Mouse (Mus musculus) midbrain, embryonic 16.5 days (tissue): ENCODE measurements around the gene Il4i1. TPM values are rescaled to one million over a fixed set of nuclear protein-coding genes. Genes with fewer than 3 reads are reported as not detected.
A peak's percentile ranks its signal among the peaks of the same experiment; 100 is the strongest.

Source experiments
- ATAC-seq: fragments of 200-750 bp; cut with Nextera tagmentation; 2 replicates; pipeline ENCODE4 v1.8.0; 2017; ENCODE audit warnings: moderate TSS enrichment
- H3K27ac ChIP-seq: fragments of 300-500 bp; sonication (generic); 2 replicates; pipeline ENCODE4 v1.5.1; 2014; ENCODE audit warnings: mild to moderate bottlenecking, low read length, mixed read lengths
- H3K27me3 ChIP-seq: fragments of 300-500 bp; sonication (generic); 2 replicates; pipeline ENCODE4 v1.6.1; 2014; ENCODE audit warnings: low read depth, low read length, mixed read lengths; ENCODE audit not compliant: control insufficient read depth, insufficient read depth
- H3K36me3 ChIP-seq: fragments of 300-500 bp; sonication (generic); 2 replicates; pipeline ENCODE4 v1.6.1; 2014; ENCODE audit warnings: mild to moderate bottlenecking, low read length, moderate library complexity, mixed read lengths; ENCODE audit not compliant: control insufficient read depth, insufficient read depth
- H3K4me1 ChIP-seq: fragments of 300-500 bp; sonication (generic); 2 replicates; pipeline ENCODE4 v1.6.1; 2014; ENCODE audit warnings: mild to moderate bottlenecking, low read length, mixed read lengths; ENCODE audit not compliant: control insufficient read depth, insufficient read depth
- H3K4me2 ChIP-seq: fragments of 300-500 bp; sonication (generic); 2 replicates; pipeline ENCODE4 v1.6.1; 2014; ENCODE audit warnings: mild to moderate bottlenecking, low read length, mixed read lengths
- H3K4me3 ChIP-seq: fragments of 300-500 bp; sonication (generic); 2 replicates; pipeline ENCODE4 v1.5.1; 2014; ENCODE audit warnings: low read depth, mild to moderate bottlenecking, low read length, moderate library complexity, mixed read lengths
- H3K9ac ChIP-seq: fragments of 300-500 bp; sonication (generic); 2 replicates; pipeline ENCODE4 v1.6.1; 2014; ENCODE audit warnings: low read depth, low read length, mixed read lengths
- H3K9me3 ChIP-seq: fragments of 300-500 bp; sonication (generic); replicated peaks from 2 replicates; pipeline ENCODE4 v1.6.1; 2014; ENCODE audit warnings: mild to moderate bottlenecking, low read length, mixed read lengths; ENCODE audit not compliant: control insufficient read depth, poor library complexity, severe bottlenecking
- WGBS: fragments of 180-500 bp; shearing (Covaris S2); extraction: QIAGEN DNeasy Blood & Tissue Kit; methylation state at CpG from one replicate; pipeline ENCODE4 v1.1.7; 2014; 5-methylcytosine and 5-hydroxymethylcytosine counted together
- polyA plus RNA-seq: library from polyadenylated mRNA; unstranded; fragments of >200 nt; fragmentation: Nextera tagmentation; extraction: Ambion mirVana; gene quantifications from 2 replicates; pipeline ENCODE4 v1.2.1, GENCODE M21; 2015

Gene Il4i1
- polyA plus RNA-seq, 1 experiment from 2014 or later, result 1.0 TPM

DNA sequence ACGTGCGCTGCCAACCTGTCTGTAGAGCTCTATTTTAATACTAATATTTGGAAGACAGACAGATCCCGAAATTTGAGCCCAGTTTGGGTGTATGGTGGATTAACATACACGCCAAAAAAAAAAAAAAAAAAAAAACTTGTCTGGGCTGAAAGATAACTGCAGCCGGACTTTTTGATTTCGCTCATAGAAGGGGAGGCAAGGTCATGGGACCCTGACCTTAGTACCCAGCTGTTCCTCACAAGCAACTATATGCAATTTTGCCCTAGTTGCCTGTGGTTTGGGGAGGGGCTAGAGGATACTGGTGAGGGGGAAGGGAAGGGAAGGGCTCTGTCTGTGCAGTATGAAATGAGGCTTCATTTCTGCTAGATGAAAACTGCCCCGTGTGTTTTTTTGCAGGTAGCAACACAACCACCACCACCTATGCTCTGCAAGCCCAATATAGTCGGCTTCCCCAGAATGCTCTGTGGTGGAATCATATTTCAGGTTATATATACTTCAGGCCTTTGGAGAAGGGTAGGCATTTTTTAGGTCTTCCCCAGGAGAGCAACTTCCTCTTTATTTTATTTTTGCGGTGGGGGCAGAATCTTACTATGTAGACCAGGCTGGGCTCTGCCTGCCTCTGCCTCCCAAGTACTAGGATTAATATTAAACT, 40.2 kb downstream of the Il4i1 start:
- H3K4me3 ChIP-seq, result peak overlapping the region; percentile 78
- H3K4me1 ChIP-seq, result peaks cover 28% of the 10 kb centered on the region
- H3K27me3 ChIP-seq, result no peaks in the 10 kb centered on the region
- H3K27ac ChIP-seq, result peak overlapping the region; percentile 96
- peaks cover 6% of the 10 kb centered on the region; the same call in 1 of the 2 replicates for H3K36me3 ChIP-seq
- peak; percentile 7; the same call in 1 of the 2 replicates for ATAC-seq
- H3K9ac ChIP-seq, result no peak overlapping the region; the same call in 1 of the 2 replicates
- peak overlapping the region; percentile 70 for H3K4me2 ChIP-seq
- WGBS, result 71% methylated on average over 9 of the region's 9 CpGs
- no peaks in the 10 kb centered on the region for H3K9me3 ChIP-seq

DNA sequence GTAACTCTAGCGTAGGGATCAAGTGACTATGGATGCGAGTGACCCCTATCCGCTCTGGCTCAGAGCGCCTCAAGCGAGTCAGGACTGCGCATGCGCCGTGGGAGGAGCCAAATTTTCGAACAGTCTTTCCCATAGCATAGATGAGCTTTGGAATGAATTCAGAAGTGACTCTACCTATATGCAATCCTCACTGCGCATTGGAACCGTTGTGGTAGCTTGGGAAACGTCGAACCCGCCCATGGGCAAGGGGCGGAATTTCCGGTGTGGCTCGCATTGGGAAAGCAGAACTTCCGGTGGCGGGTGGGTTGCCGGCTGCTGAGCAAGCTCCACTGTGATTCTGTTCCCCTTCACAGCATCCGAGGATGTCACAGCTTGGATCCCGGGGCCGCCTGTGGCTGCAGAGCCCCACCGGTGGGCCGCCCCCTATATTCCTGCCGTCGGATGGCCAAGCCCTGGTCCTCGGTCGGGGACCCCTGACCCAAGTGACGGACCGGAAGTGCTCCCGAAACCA, 40.9 kb downstream of the Il4i1 start, which contains the start of gene Pnkp:
Gene Pnkp, plus strand, starts transcription at position 98 of the 511 bp plus-strand sequence.
- WGBS, result under 1% methylated on average over 32 of the region's 32 CpGs
- Histone ChIP-seq H3K9ac (peak within 1 kb of the TSS; percentile 84), H3K27ac (peak within 1 kb of the TSS; percentile 96), H3K36me3 (peaks cover 9% of the 10 kb centered on the region; the same call in 1 of the 2 replicates), H3K4me3 (peak within 1 kb of the TSS; percentile 78), H3K9me3 (no peaks in the 10 kb centered on the region), H3K4me1 (peaks cover 28% of the 10 kb centered on the region), H3K4me2 (peak within 1 kb of the TSS; percentile 70), H3K27me3 (no peaks in the 10 kb centered on the region)
- ATAC-seq, result peak; percentile 77

DNA sequence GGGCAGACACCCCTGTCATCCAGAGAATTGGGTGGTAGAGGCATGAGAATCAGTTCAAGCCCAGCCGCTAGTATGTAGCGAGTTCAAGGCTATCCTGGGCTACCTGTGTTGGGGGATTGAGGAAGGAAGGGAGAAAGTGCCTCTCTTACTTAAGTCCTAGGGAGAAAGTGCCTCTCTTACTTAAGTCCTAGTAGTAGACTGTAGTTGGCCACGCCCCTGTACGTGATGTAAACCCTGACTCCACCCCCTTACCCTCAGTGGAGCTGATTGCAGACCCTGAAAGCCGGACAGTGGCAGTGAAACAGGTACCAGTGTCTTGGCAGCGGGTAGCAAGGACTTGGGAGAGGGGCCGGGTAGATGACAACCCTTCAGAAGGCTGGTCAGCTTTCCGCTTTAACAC, 41.7 kb downstream of the Il4i1 start:
- Histone ChIP-seq H3K27ac (peak overlapping the region; percentile 96), H3K27me3 (no peaks in the 10 kb centered on the region), H3K36me3 (peaks cover 11% of the 10 kb centered on the region), H3K4me1 (peaks cover 28% of the 10 kb centered on the region), H3K4me2 (peak overlapping the region; percentile 70), H3K4me3 (peak overlapping the region; percentile 78), H3K9me3 (no peaks in the 10 kb centered on the region), H3K9ac (peak overlapping the region; percentile 84)
- ATAC-seq, result no peak
- WGBS, result 26% methylated on average over 8 of the region's 8 CpGs

DNA sequence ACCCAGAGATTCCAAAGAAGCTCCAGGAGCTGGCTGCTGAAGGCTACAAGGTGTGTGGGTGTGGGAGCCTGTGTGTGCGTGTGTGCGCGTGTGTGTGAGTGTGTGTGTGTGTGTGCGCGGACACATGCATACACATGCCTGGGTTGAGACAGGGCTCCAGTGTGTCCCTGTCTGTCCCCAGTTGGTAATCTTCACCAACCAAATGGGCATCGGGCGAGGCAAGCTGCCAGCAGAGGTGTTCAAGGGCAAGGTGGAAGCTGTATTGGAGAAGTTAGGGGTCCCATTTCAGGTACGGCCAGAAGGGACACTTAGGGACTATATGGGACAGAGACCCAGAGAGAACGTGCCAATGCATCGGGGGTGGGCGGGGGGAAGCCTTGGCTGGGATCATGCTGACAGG, 43.7 kb downstream of the Il4i1 start:
- ATAC-seq, result no peak
- no peaks in the 10 kb centered on the region for H3K27me3 ChIP-seq
- H3K9me3 ChIP-seq, result no peaks in the 10 kb centered on the region
- peaks cover 22% of the 10 kb centered on the region for H3K4me1 ChIP-seq
- H3K4me2 ChIP-seq, result no peak overlapping the region
- H3K36me3 ChIP-seq, result peaks cover 30% of the 10 kb centered on the region
- no peak overlapping the region for H3K9ac ChIP-seq
- no peak overlapping the region for H3K4me3 ChIP-seq
- 90% methylated on average over 11 of the region's 11 CpGs for WGBS
- H3K27ac ChIP-seq, result no peak overlapping the region

DNA sequence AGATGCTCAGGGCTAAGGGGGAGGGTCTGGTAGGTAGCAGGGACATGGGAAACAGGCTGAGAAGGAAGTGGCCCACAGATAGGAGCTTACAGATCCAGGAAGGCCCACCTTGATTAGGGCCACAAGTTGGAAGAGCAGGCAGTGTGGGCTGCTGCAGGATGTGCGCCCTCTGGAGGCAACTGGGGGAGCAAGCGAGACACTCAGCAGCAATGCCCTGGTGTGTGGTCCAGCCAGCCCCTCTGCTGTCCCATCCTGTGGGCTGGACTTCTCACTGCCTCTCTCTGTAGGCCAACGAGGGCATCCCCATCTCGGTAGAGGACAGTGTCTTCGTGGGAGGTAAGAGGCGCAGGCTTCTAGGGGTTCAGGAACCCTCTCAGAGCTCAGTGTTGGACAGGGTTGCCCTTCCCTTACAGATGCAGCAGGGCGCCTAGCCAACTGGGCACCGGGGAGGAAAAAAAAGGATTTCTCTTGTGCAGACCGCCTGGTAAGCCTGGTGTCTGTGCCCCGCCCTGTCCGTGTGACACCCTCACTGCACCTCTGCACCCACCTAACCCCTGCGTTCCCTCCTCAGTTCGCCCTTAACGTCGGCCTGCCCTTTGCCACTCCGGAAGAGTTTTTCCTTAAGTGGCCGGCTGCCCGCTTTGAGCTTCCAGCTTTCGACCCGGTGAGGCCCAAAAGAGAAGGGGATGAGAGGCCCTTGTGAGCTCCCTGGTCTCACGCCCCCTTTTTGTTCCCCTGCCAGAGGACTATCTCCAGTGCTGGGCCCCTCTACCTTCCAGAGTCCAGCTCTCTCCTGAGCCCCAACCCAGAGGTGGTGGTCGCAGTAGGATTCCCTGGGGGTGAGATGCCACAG, 44.6 kb downstream of the Il4i1 start:
- H3K4me1 ChIP-seq, result peaks cover 28% of the 10 kb centered on the region
- H3K9ac ChIP-seq, result no peak overlapping the region
- ATAC-seq, result no peak
- 51% methylated on average over 22 of the region's 22 CpGs for WGBS
- no peaks in the 10 kb centered on the region for H3K27me3 ChIP-seq
- H3K36me3 ChIP-seq, result peaks cover 36% of the 10 kb centered on the region
- peak overlapping the region; percentile 6; the same call in 1 of the 2 replicates for H3K27ac ChIP-seq
- no peak overlapping the region for H3K4me3 ChIP-seq
- H3K9me3 ChIP-seq, result no peaks in the 10 kb centered on the region
- H3K4me2 ChIP-seq, result no peak overlapping the region

DNA sequence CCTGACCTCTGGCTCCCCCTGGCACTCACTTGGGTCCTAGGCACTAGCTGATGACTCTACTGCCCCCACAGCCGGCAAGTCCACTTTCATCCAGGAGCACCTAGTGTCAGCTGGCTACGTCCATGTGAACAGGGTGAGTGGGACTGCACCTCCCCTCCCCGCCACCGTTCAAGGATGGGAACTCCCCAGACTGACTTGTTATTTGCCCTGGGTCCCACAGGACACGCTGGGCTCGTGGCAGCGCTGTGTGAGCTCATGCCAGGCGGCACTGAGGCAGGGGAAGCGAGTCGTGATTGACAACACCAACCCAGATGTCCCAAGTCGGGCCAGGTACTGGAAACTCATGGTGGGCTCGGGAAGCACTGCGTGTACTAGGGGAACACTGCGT, 45.2 kb downstream of the Il4i1 start:
- peaks cover 33% of the 10 kb centered on the region for H3K4me1 ChIP-seq
- no peak overlapping the region for H3K4me3 ChIP-seq
- H3K27ac ChIP-seq, result no peak overlapping the region
- H3K27me3 ChIP-seq, result no peaks in the 10 kb centered on the region
- no peak overlapping the region for H3K9ac ChIP-seq
- H3K4me2 ChIP-seq, result no peak overlapping the region
- 81% methylated on average over 14 of the region's 14 CpGs for WGBS
- no peaks in the 10 kb centered on the region for H3K9me3 ChIP-seq
- H3K36me3 ChIP-seq, result peaks cover 38% of the 10 kb centered on the region
- ATAC-seq, result no peak

DNA sequence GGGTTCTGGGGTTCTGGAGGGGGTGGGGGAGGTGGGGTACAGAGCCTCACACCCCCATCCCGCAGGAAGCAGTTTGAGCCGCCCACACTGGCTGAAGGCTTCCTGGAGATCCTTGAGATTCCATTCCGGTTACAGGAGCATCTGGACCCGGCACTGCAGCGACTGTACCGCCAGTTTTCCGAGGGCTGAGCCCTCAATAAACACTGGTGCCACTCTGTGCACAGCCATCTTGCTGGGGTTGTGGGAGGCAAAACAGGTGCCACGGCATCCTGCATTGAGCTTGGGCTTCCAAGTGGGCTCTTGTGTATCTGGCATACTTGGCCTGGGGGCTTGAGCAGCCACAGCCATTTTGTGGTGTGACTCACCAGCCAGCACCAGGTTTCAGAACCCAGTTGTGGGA, 46.2 kb downstream of the Il4i1 start:
- Histone ChIP-seq H3K4me1 (peaks cover 41% of the 10 kb centered on the region), H3K27me3 (no peaks in the 10 kb centered on the region), H3K9me3 (no peaks in the 10 kb centered on the region), H3K4me3 (no peak overlapping the region), H3K36me3 (peaks cover 38% of the 10 kb centered on the region), H3K9ac (no peak overlapping the region), H3K4me2 (no peak overlapping the region), H3K27ac (no peak overlapping the region)
- ATAC-seq, result no peak
- 95% methylated on average over 8 of the region's 8 CpGs for WGBS

DNA sequence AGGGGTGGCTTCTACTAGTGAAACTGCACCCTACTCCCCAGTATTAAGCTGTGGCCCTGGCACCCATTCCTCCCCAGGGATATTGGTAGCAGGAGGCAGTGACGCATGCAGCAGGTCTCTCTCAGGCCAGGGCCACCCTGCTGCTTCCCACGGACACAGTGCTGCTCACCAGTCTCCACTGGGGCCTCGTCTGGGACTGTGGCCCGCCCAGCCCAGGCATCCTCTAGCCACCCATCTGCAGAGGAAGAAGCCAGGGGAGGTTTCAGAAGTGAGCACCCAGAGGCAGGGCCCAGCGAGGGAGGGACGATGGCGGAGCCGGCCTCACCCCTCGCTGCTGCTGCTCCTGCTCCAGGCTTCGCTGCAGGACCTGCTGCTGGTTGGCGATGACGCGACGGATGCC, 47.0 kb downstream of the Il4i1 start:
- Histone ChIP-seq H3K27ac (no peak overlapping the region), H3K36me3 (peaks cover 38% of the 10 kb centered on the region), H3K4me1 (peaks cover 42% of the 10 kb centered on the region), H3K4me3 (no peak overlapping the region), H3K27me3 (no peaks in the 10 kb centered on the region), H3K4me2 (no peak overlapping the region), H3K9me3 (no peaks in the 10 kb centered on the region), H3K9ac (no peak overlapping the region)
- WGBS, result 92% methylated on average over 14 of the region's 14 CpGs
- ATAC-seq, result no peak
